Mouse (Mus musculus) MEL (cell line): ENCODE data around the gene Dpp4.

Experiments used
- E2F4 ChIP-seq: IDR thresholded peaks from 2 replicates; pipeline ENCODE4 v1.6.1; 2011; ENCODE audit warnings: low read depth, low read length, improper control_type of control experiment, borderline replicate concordance
- MAZ ChIP-seq: IDR thresholded peaks from 2 replicates; pipeline ENCODE4 v1.6.1; 2012; ENCODE audit warnings: low read depth, mild to moderate bottlenecking, inconsistent platforms, low read length, improper control_type of control experiment
- ZC3H11A ChIP-seq: IDR thresholded peaks from 2 replicates; pipeline ENCODE4 v1.6.1; 2012; ENCODE audit warnings: low read depth, mild to moderate bottlenecking, inconsistent platforms, low read length, improper control_type of control experiment

GRCm38 (mm10) chr2:62332465-62332864, 79.6 kb downstream of the Dpp4 start:
- TF ChIP-seq ZC3H11A (no peak), E2F4 (no peak), MAZ (no peak)
